Mouse (Mus musculus) forebrain, embryonic 12.5 days (tissue): ENCODE measurements around the gene Mia3. TPM values are rescaled to one million over a fixed set of nuclear protein-coding genes. Genes with fewer than 3 reads are reported as not detected.
"Not testable (repeated sequence)": the region's sequence is repeated elsewhere in the genome, so short reads cannot be mapped to it uniquely, and the experiment has no call there.

ENCODE experiments used
- ATAC-seq: fragments of 200-750 bp; cut with Nextera tagmentation; 2 replicates; pipeline ENCODE4 v1.8.0; 2017; ENCODE audit warnings: moderate TSS enrichment; ENCODE audit not compliant: low FRiP score
- H3K27ac ChIP-seq: fragments of 300-500 bp; sonication (generic); 2 replicates; pipeline ENCODE4 v1.5.1; 2016; ENCODE audit warnings: mild to moderate bottlenecking
- H3K27me3 ChIP-seq: fragments of 300-500 bp; sonication (generic); 2 replicates; pipeline ENCODE4 v1.6.1; 2016; ENCODE audit warnings: mild to moderate bottlenecking
- H3K36me3 ChIP-seq: fragments of 300-500 bp; sonication (generic); replicated peaks from 2 replicates; pipeline ENCODE4 v1.6.1; 2016; ENCODE audit warnings: mild to moderate bottlenecking
- H3K4me1 ChIP-seq: fragments of 300-500 bp; sonication (generic); 2 replicates; pipeline ENCODE4 v1.6.1; 2016
- H3K4me2 ChIP-seq: fragments of 300-500 bp; sonication (generic); 2 replicates; pipeline ENCODE4 v1.6.1; 2016; ENCODE audit warnings: mild to moderate bottlenecking, moderate library complexity
- H3K4me3 ChIP-seq: fragments of 300-500 bp; sonication (generic); replicated peaks from 2 replicates; pipeline ENCODE4 v1.5.1; 2016; ENCODE audit warnings: mild to moderate bottlenecking
- H3K9ac ChIP-seq: fragments of 300-500 bp; sonication (generic); 2 replicates; pipeline ENCODE4 v1.6.1; 2016; ENCODE audit warnings: mild to moderate bottlenecking
- H3K9me3 ChIP-seq: fragments of 300-500 bp; sonication (generic); 2 replicates; pipeline ENCODE4 v1.6.1; 2016
- WGBS: fragments of 180-500 bp; shearing (Covaris S2); methylation state at CpG from one replicate; pipeline ENCODE4 v1.1.7; 2016; 5-methylcytosine and 5-hydroxymethylcytosine counted together
- polyA plus RNA-seq: library from polyadenylated mRNA; unstranded; fragments of >200 nt; fragmentation: Nextera tagmentation; extraction: Ambion mirVana; gene quantifications from 2 replicates; pipeline ENCODE4 v1.2.1, GENCODE M21; 2016

The Mia3 gene
- polyA plus RNA-seq = 114 and 133 TPM in 2 replicates

GRCm38 (mm10) chr1:183369427-183370014 lies at the start of gene Mia3:
Gene Mia3, minus strand, starts transcription at chr1:183369553.
- Histone ChIP-seq H3K9ac (peak within 1 kb of the TSS; percentile 89), H3K4me1 (peaks cover 19% of the 10 kb centered on the region), H3K9me3 (no peaks in the 10 kb centered on the region), H3K4me3 (peak within 1 kb of the TSS; percentile 88), H3K27ac (peak within 1 kb of the TSS; percentile 70), H3K36me3 (peaks cover 9% of the 10 kb centered on the region), H3K27me3 (peaks cover 3% of the 10 kb centered on the region; the same call in 1 of the 2 replicates), H3K4me2 (peak within 1 kb of the TSS; percentile 92)
- WGBS = under 1% methylated on average over 43 of the region's 51 CpGs
- peak; percentile 99 for ATAC-seq

GRCm38 (mm10) chr1:183417873-183418272 lies 48.5 kb upstream of the Mia3 start, which contains the start of gene Hhipl2:
Gene Hhipl2, plus strand, starts transcription at chr1:183418215.
- H3K4me1 ChIP-seq = no peaks in the 10 kb centered on the region
- H3K27me3 ChIP-seq = no peaks in the 10 kb centered on the region
- 88% methylated on average over 12 of the region's 12 CpGs for WGBS
- no peaks in the 10 kb centered on the region for H3K9me3 ChIP-seq
- no peak within 1 kb of the TSS for H3K27ac ChIP-seq
- ATAC-seq = no peak
- H3K4me2 ChIP-seq = no peak within 1 kb of the TSS
- no peak within 1 kb of the TSS for H3K4me3 ChIP-seq
- H3K9ac ChIP-seq = no peak within 1 kb of the TSS
- no peaks in the 10 kb centered on the region for H3K36me3 ChIP-seq

GRCm38 (mm10) chr1:183414081-183414727 lies 44.9 kb upstream of the Mia3 start:
- Histone ChIP-seq H3K4me2 (no peak overlapping the region), H3K4me1 (no peaks in the 10 kb centered on the region), H3K27me3 (no peaks in the 10 kb centered on the region), H3K36me3 (peaks cover 31% of the 10 kb centered on the region), H3K9ac (no peak overlapping the region), H3K4me3 (no peak overlapping the region), H3K9me3 (no peaks in the 10 kb centered on the region), H3K27ac (no peak overlapping the region)
- 94% methylated on average over 15 of the region's 15 CpGs for WGBS
- ATAC-seq = no peak

GRCm38 (mm10) chr1:183403396-183403795 lies 34.0 kb upstream of the Mia3 start:
- Histone ChIP-seq H3K9me3 (no peaks in the 10 kb centered on the region), H3K4me3 (no peak overlapping the region), H3K9ac (no peak overlapping the region), H3K36me3 (peaks cover 68% of the 10 kb centered on the region), H3K4me2 (no peak overlapping the region), H3K27ac (no peak overlapping the region), H3K27me3 (no peaks in the 10 kb centered on the region), H3K4me1 (no peaks in the 10 kb centered on the region)
- WGBS = 98% methylated on average over 3 of the region's 3 CpGs
- no peak for ATAC-seq

- peak; percentile 99 for ATAC-seq
- Histone ChIP-seq H3K4me3 (peak within 1 kb of the TSS; percentile 69), H3K27me3 (peaks cover 15% of the 10 kb centered on the region), H3K4me1 (peaks cover 8% of the 10 kb centered on the region), H3K9ac (peak within 1 kb of the TSS; percentile 57), H3K27ac (0 out of 2 replicates have a peak within 1 kb of the TSS, but pooled peaks have one; percentile 2), H3K9me3 (no peaks in the 10 kb centered on the region), H3K36me3 (peaks cover 16% of the 10 kb centered on the region), H3K4me2 (peak within 1 kb of the TSS; percentile 85)
- WGBS = 5% methylated on average over 44 of the region's 44 CpGs
These were observed 19.4 kb upstream of the Mia3 start, which contains the start of gene Taf1a for GRCm38 (mm10) chr1:183388426-183389406. Gene Taf1a, plus strand, starts transcription at chr1:183388981.

- not testable (repeated sequence) for H3K4me3 ChIP-seq, H3K9ac ChIP-seq, H3K4me2 ChIP-seq, H3K4me1 ChIP-seq, H3K9me3 ChIP-seq, H3K27ac ChIP-seq, ATAC-seq
- WGBS = 84% methylated on average over 3 of the region's 3 CpGs
- H3K36me3 ChIP-seq = peaks cover 11% of the 10 kb centered on the region
- H3K27me3 ChIP-seq = peaks cover 21% of the 10 kb centered on the region
These were observed 18.1 kb upstream of the Mia3 start for GRCm38 (mm10) chr1:183387421-183387820.

DNA sequence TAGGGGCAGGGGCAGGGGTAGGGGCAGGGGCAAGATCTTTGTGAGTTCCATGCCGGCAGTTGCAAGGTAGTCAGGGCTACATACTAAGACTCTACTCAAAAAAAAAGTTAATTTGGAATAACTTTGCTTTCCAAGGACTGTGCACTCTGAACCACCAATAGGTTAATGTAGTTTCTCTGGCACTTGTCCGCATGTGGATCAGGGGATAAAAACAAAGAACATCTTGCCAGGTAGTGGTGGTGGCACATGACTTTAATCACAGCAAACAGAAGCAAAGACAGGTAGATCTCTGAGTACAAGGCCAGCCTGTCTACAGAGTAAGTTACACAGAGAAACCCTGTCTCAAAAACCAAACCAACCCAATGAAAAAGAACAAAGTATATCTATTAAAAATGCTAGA lies 13.3 kb upstream of the Mia3 start:
- Histone ChIP-seq H3K27ac (no peak overlapping the region), H3K4me3 (no peak overlapping the region), H3K9ac (no peak overlapping the region), H3K9me3 (no peaks in the 10 kb centered on the region), H3K27me3 (peaks cover 21% of the 10 kb centered on the region), H3K36me3 (no peaks in the 10 kb centered on the region), H3K4me2 (no peak overlapping the region), H3K4me1 (no peaks in the 10 kb centered on the region)
- ATAC-seq = no peak
- WGBS = 85% methylated on average over 2 of the region's 2 CpGs

- Histone ChIP-seq H3K4me2 (no peak overlapping the region), H3K9ac (no peak overlapping the region), H3K27me3 (peaks cover 19% of the 10 kb centered on the region), H3K27ac (no peak overlapping the region), H3K4me3 (no peak overlapping the region), H3K9me3 (no peaks in the 10 kb centered on the region), H3K36me3 (no peaks in the 10 kb centered on the region), H3K4me1 (no peaks in the 10 kb centered on the region)
- WGBS = 88% methylated on average over 5 of the region's 5 CpGs
- ATAC-seq = no peak
These were observed 12.5 kb upstream of the Mia3 start for GRCm38 (mm10) chr1:183381816-183382215.

DNA sequence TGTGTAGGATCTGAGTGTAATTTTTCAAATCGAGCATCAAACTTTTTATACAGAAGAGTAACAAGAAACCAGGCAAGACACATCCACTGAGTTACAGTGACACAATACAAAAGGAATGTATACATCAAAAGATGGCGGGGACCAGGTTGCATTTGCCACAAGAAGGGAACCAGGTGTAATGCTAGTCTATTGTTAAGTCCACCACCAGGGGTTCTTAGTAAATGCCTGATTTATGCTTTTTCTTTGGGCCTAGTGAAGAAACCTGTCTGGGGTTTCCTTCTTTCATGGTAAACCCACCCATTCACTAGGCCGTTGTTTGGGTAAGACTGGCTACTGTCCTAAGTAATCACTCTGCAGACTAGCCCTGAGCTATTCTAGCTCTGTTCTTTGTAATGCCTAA lies 10.0 kb upstream of the Mia3 start:
- H3K4me1 ChIP-seq, H3K4me3 ChIP-seq, H3K9ac ChIP-seq, H3K27ac ChIP-seq, H3K36me3 ChIP-seq, ATAC-seq, H3K9me3 ChIP-seq, H3K4me2 ChIP-seq: not testable (repeated sequence)
- 88% methylated on average over 3 of the region's 3 CpGs for WGBS
- H3K27me3 ChIP-seq = peaks cover 15% of the 10 kb centered on the region; the same call in 1 of the 2 replicates

DNA sequence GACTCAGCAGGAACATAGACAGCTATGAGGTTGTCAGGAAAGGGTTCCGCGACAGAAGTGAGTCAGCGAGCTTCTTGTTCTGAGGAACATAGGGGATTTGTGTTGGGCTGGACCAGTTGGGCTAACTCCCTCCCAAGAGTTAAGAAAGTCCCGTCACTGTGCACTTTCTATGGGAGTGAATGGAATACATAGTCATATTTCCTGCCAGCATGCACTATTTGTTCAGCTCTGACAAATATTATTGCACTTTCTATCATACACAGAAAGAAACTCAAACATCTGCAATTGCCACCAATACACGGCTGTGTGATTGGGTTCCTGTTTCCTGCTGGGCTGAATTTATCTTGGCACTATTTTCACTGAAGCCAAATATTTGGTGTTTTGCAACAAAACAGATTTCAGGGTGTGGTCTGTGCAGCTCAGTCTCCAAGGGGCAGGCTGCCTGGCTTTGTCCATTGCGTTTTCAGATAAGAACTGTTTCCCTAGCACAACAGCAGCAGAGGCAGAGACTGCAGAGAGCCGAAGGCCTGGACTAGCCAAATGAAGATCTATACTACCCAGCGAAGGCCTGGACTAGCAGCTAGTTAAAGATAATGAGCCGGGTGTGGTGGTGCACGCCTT lies 9.1 kb upstream of the Mia3 start:
- H3K4me1 ChIP-seq = no peaks in the 10 kb centered on the region
- H3K4me2 ChIP-seq = no peak overlapping the region
- 88% methylated on average over 10 of the region's 10 CpGs for WGBS
- H3K27me3 ChIP-seq = peaks cover 14% of the 10 kb centered on the region; the same call in 1 of the 2 replicates
- no peak for ATAC-seq
- no peak overlapping the region for H3K4me3 ChIP-seq
- peaks cover 4% of the 10 kb centered on the region; the same call in 1 of the 2 replicates for H3K9me3 ChIP-seq
- H3K27ac ChIP-seq = no peak overlapping the region
- H3K36me3 ChIP-seq = no peaks in the 10 kb centered on the region
- H3K9ac ChIP-seq = no peak overlapping the region

DNA sequence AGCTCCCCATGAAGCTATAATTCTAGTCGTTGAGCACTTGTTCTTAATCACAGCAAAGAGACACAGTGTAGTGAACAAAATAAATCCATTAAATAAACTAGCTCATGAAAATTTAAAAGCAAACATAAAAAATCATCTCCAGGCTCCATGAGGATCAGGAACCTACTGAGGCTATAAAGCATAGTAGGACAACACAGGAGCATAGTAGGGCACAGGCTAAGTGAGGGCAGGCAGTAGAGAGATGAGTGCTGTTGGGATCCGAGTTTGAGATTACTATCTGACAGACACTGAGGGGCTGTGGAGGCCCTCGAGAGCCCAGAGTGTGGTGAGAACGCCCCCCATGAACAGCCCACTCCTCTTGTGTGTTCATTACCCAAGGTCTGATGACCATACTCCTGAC lies 7.7 kb upstream of the Mia3 start:
- WGBS = 70% methylated on average over 4 of the region's 4 CpGs
- no peak overlapping the region for H3K4me3 ChIP-seq
- H3K27ac ChIP-seq = no peak overlapping the region
- H3K4me2 ChIP-seq = no peak overlapping the region
- no peak overlapping the region for H3K9ac ChIP-seq
- ATAC-seq = no peak
- H3K9me3 ChIP-seq = peaks cover 4% of the 10 kb centered on the region; the same call in 1 of the 2 replicates
- H3K4me1 ChIP-seq = no peaks in the 10 kb centered on the region
- H3K27me3 ChIP-seq = peaks cover 11% of the 10 kb centered on the region; the same call in 1 of the 2 replicates
- no peaks in the 10 kb centered on the region for H3K36me3 ChIP-seq
